Comparison of ENCODE assay signal across 10 mouse cellular contexts in the genomic region with DNA sequence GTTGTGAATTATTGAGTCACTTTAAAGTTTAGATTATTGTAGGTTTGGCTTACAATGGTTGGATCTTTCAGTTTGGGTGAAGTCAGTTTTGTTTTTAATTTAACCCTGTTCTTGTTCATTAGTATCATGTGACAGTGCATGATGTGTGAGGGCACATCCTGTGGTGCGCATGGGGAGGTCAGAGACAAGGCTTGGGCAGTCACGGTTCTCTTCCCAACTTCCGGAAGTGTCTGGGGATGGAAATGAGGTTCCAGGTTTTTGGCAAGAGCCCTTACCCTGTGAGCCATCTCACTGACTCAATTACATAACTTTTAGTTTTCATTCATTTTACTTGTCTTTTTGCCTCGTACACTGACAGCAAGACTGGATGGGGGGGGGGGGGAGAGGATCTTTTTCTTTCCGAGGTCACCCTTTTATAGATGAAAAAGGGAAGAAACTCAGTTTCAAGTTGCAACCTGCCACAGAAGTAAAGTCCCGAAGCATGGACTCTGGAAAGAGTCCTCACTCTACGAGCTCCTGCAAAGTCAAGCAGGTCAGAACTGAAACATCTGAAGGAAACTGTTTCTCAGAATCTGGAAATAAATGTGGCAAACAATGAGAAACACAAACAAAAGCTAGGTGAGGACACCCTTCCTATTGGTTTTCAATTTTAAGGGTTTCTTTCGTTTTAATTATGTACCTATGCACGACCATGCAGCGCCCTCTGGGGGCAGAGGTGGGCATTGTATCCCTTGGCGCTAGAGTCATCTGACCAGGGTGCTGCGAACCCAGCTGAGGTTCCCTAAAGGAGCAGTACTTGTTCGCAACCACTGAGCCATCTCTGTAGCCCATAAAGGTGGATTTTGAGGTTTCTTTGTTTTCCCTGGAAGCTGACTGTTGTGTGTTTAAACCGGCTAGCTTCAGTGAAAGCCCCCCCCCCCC. TPM values are rescaled to one million over a fixed set of nuclear protein-coding genes. Genes with fewer than 3 reads are reported as not detected.
DNase-seq lines count a peak whose midpoint lies in the region; ATAC-seq and TF ChIP-seq lines count a peak whose summit lies in the region.
"Had no signal": no experiment of that assay in that cellular context is flagged by ENCODE, and none has a peak within 500 bp of the region (broad histone marks: within the 10 kb centered on the region; RNA-seq: fewer than 3 reads in every experiment).

No protein-coding gene starts in this region.

- no peak overlapping the region for H3K4me3 ChIP-seq in hindbrain, embryonic 10.5 days
- no peak overlapping the region for H3K4me3 ChIP-seq in hindbrain, embryonic 14.5 days (replicated peaks; ENCODE audit: low read length)
- H3K4me3 ChIP-seq in liver, embryonic 14.5 days (ENCODE audit: insufficient read depth in 1 of 2, low read depth in 2 of 2, low read length in 2 of 2) = no peak overlapping the region
- H3K4me3 ChIP-seq: limb, embryonic 13.5 days; stomach, embryonic 15.5 days had no signal

- no peak overlapping the region for H3K4me2 ChIP-seq in hindbrain, embryonic 14.5 days (replicated peaks)
- H3K4me2 ChIP-seq in liver, embryonic 14.5 days (ENCODE audit: low read depth) = no peak overlapping the region
- H3K4me2 ChIP-seq: limb, embryonic 13.5 days; stomach, embryonic 15.5 days had no signal

- no peaks in the 10 kb centered on the region for H3K36me3 ChIP-seq in hindbrain, embryonic 10.5 days
- no peaks in the 10 kb centered on the region for H3K36me3 ChIP-seq in hindbrain, embryonic 14.5 days (replicated peaks; ENCODE audit: control insufficient read depth, insufficient read depth)
- H3K36me3 ChIP-seq in liver, embryonic 14.5 days (replicated peaks; ENCODE audit: control insufficient read depth, insufficient read depth, low read depth) = no peaks in the 10 kb centered on the region
- H3K36me3 ChIP-seq: limb, embryonic 13.5 days; stomach, embryonic 15.5 days had no signal

- H3K27me3 ChIP-seq in hindbrain, embryonic 10.5 days (ENCODE audit: insufficient read depth, poor library complexity, severe bottlenecking) = no peaks in the 10 kb centered on the region
- H3K27me3 ChIP-seq in hindbrain, embryonic 14.5 days (ENCODE audit: control insufficient read depth, insufficient read depth, low read length) = no peaks in the 10 kb centered on the region
- no peaks in the 10 kb centered on the region for H3K27me3 ChIP-seq in liver, embryonic 14.5 days (ENCODE audit: control insufficient read depth, insufficient read depth, low read length)
- H3K27me3 ChIP-seq: limb, embryonic 13.5 days; stomach, embryonic 15.5 days had no signal

- peak; percentile 66 for TF ChIP-seq CTCF in liver, embryonic 14.5 days (IDR thresholded peaks at IDR 0.05; ENCODE audit: low read depth)

- no peak overlapping the region for H3K27ac ChIP-seq in hindbrain, embryonic 10.5 days
- no peak overlapping the region for H3K27ac ChIP-seq in hindbrain, embryonic 14.5 days
- H3K27ac ChIP-seq in liver, embryonic 14.5 days = no peak overlapping the region
- H3K27ac ChIP-seq: limb, embryonic 13.5 days; stomach, embryonic 15.5 days had no signal

- DNase-seq in hindbrain, embryonic 10.5 days (ENCODE audit: low spot score) = peak; percentile 17
- no peak for DNase-seq in hindbrain, embryonic 14.5 days (ENCODE audit: low spot score)
- peak; percentile 72 to 73 for DNase-seq in B cell, adult 2 months
- peak; percentile 71 for DNase-seq in WW6 (ENCODE audit: low read depth, low spot score)
- DNase-seq in gastrocnemius, adult 8-10 months (ENCODE audit: low spot score in 2 of 2) = peak; percentile 12 to 21
- DNase-seq in liver, embryonic 14.5 days (ENCODE audit: low read depth in 3 of 3, low spot score in 3 of 3) = peak in 1 of 3 experiments; percentile 3
- peak; percentile 74 for DNase-seq in testis, postnatal 10 days (ENCODE audit: low spot score)
- DNase-seq in right cerebral cortex, postnatal 25 days = no peak

- 0 out of 2 replicates have a peak, but pooled peaks cover 5% of the 10 kb centered on the region for H3K4me1 ChIP-seq in hindbrain, embryonic 10.5 days (replicated peaks)
- 0 out of 2 replicates have a peak, but pooled peaks cover 6% of the 10 kb centered on the region for H3K4me1 ChIP-seq in hindbrain, embryonic 14.5 days (replicated peaks; ENCODE audit: control insufficient read depth, insufficient read depth, low read length)
- H3K4me1 ChIP-seq in liver, embryonic 14.5 days (replicated peaks; ENCODE audit: control insufficient read depth in 2 of 2, insufficient read depth in 2 of 2, low read length in 1 of 2) = no peaks in the 10 kb centered on the region
- H3K4me1 ChIP-seq: limb, embryonic 13.5 days had no signal

- no peak for ATAC-seq in hindbrain, embryonic 14.5 days (ENCODE audit: low FRiP score)
- ATAC-seq in liver, embryonic 14.5 days (ENCODE audit: insufficient read depth) = no peak

- no peak for TF ChIP-seq EP300 in liver, embryonic 14.5 days (IDR thresholded peaks at IDR 0.05; ENCODE audit: low read depth)

- 62% methylated on average over 14 of the region's 14 CpGs for WGBS in hindbrain, embryonic 10.5 days
- 68% methylated on average over 14 of the region's 14 CpGs for WGBS in hindbrain, embryonic 14.5 days
- WGBS in liver, embryonic 14.5 days (ENCODE audit: insufficient replicate concordance) = 50% methylated on average over 14 of the region's 14 CpGs

- H3K9me3 ChIP-seq in hindbrain, embryonic 10.5 days = no peaks in the 10 kb centered on the region
- H3K9me3 ChIP-seq in hindbrain, embryonic 14.5 days (ENCODE audit: control insufficient read depth, low read length) = no peaks in the 10 kb centered on the region
- H3K9me3 ChIP-seq in liver, embryonic 14.5 days (ENCODE audit: control insufficient read depth, low read length) = no peaks in the 10 kb centered on the region
- H3K9me3 ChIP-seq: limb, embryonic 13.5 days; stomach, embryonic 15.5 days had no signal

- H3K9ac ChIP-seq in hindbrain, embryonic 14.5 days = no peak overlapping the region
- no peak overlapping the region for H3K9ac ChIP-seq in liver, embryonic 14.5 days (replicated peaks)
- H3K9ac ChIP-seq: limb, embryonic 13.5 days; stomach, embryonic 15.5 days had no signal

RNA-seq across cellular contexts. Expression of gene Naf1, which starts 53.9 kb away (rescaled TPM):
- polyA plus RNA-seq in hindbrain, embryonic 10.5 days (2016; fragmentation: Nextera tagmentation; extraction: Ambion mirVana) = 2.5 and 3.8 TPM in 2 replicates
- 3.6 and 3.8 TPM in 2 replicates for polyA plus RNA-seq in hindbrain, embryonic 14.5 days (2014; fragmentation: Nextera tagmentation; extraction: Ambion mirVana)
- total RNA-seq in gastrocnemius, adult 8-10 months (2022) = 1 to 10 TPM; 3.6 to 4.8 (median 4.0) TPM
- 2.9 and 3.6 TPM in 2 replicates for polyA plus RNA-seq in liver, embryonic 14.5 days (2012; rRNA removed)
- 1.9 and 2.5 TPM in 2 replicates for polyA plus RNA-seq in liver, embryonic 14.5 days (2014; fragmentation: Nextera tagmentation; extraction: Ambion mirVana)

Comparison
In these comparisons a context has a peak if more than half of its experiments do, and no peak if none do; other contexts are left out.
1. DNase-seq: peak in hindbrain, embryonic 10.5 days (single experiment), B cell, adult 2 months (2 of 2), WW6 (single experiment), gastrocnemius, adult 8-10 months (2 of 2) and testis, postnatal 10 days (single experiment); none in hindbrain, embryonic 14.5 days (single experiment) and right cerebral cortex, postnatal 25 days (single experiment).